Mouse (Mus musculus): Measurements from ENCODE around the gene Svip. TPM values are rescaled to one million over a fixed set of nuclear protein-coding genes. Genes with fewer than 3 reads are reported as not detected.

The Svip gene
- total RNA-seq, 1 experiment from 2014 or later = 29.4 TPM

GRCm38 (mm10) chr7:51962219-51962952 is 43.4 kb downstream of the Svip start:
- no peak for DNase-seq

- no peak for DNase-seq
Observed at GRCm38 (mm10) chr7:51960698-51961374, 45.0 kb downstream of the Svip start.

DNA sequence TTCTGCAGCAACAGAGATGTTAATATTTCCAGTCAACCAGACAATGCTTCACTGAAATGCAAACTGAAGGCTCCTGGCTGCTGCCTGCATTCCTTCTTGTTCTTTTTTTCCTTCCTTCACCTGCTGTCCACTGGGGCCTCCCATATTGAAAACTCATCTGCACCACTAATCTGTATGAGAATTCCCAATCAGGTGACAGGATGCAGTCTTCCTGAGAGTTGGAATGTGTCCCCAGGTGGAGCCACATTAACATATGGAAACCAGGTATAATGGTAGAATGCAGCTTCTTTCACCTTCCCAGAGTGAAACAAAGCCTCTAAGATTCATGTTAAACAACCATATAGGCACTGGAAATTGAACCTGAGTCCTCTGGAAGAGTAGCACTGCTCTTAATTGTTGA is 48.1 kb downstream of the Svip start:
- no peak for DNase-seq

- DNase-seq = no peak
Observed at GRCm38 (mm10) chr7:51955424-51956041, 50.3 kb downstream of the Svip start.

Other genes starting within 250 kb of the Svip start
- 35.9 and 40.1 TPM in 2 replicates for gene Gas2, start 144.0 kb downstream of the Svip start, total RNA-seq (2021)
- 11.4 and 12.8 TPM in 2 replicates for gene Fancf, start 143.8 kb downstream of the Svip start, total RNA-seq (2021)
- gene 1700015G11Rik, start 9.7 kb upstream of the Svip start, total RNA-seq (2021) = not detected in 2 replicates